In the genomic region with DNA sequence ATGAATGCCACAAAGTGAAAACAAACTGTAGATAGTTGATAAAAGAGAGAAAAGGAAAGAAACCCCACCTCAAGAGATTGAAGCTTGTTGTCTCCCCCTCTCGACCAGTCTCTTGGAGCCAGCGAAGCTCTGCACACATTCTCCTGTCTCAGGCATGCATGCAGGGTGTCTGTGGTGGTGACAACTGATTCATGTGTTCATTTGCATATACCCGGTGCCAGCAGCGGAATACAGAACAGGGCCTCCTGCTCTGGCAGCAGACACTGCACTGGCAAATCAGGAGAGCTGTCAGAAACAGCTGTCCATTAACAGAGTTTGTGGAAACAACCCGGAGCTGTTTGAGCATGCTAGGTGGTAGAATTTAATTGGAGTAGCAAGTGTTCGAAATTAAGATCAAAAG, we compare ENCODE assay signal across 11 mouse cellular contexts.
DNase-seq lines count a peak whose midpoint lies in the region; ATAC-seq and TF ChIP-seq lines count a peak whose summit lies in the region.
"Had no signal": no experiment of that assay in that cellular context is flagged by ENCODE, and none has a peak within 500 bp of the region (broad histone marks: within the 10 kb centered on the region; RNA-seq: fewer than 3 reads in every experiment).

No protein-coding gene starts in this region.

- DNase-seq in embryo, embryonic 11 days: peak; percentile 18
- DNase-seq in embryo, embryonic 10 days (ENCODE audit: low spot score): no peak
- peak; percentile 58 for DNase-seq in brain, adult 2 months (ENCODE audit: low read depth, low spot score)
- peak; percentile 30 for DNase-seq in limb, embryonic 10.5 days (ENCODE audit: low spot score)
- DNase-seq in thymus, postnatal 0 days (ENCODE audit: low spot score): no peak
- DNase-seq in spleen, postnatal 36 days (ENCODE audit: low spot score in 2 of 2): no peak
- DNase-seq: cerebellum, postnatal 36 days; heart, adult 18-20 months had no signal

- no peak overlapping the region for H3K9ac ChIP-seq in hindbrain, embryonic 15.5 days
- H3K9ac ChIP-seq in intestine, postnatal 0 days (ENCODE audit: low read depth, low read length): no peak overlapping the region
- H3K9ac ChIP-seq: limb, embryonic 13.5 days had no signal

- WGBS in hindbrain, embryonic 15.5 days: 18% methylated on average over 6 of the region's 6 CpGs
- WGBS in limb, embryonic 10.5 days: 51% methylated on average over 6 of the region's 6 CpGs
- 57% methylated on average over 6 of the region's 6 CpGs for WGBS in intestine, postnatal 0 days

- H3K27me3 ChIP-seq in hindbrain, embryonic 15.5 days: no peaks in the 10 kb centered on the region
- no peaks in the 10 kb centered on the region for H3K27me3 ChIP-seq in limb, embryonic 10.5 days (ENCODE audit: low read depth, poor library complexity, severe bottlenecking)
- H3K27me3 ChIP-seq in intestine, postnatal 0 days (replicated peaks; ENCODE audit: control insufficient read depth, insufficient read depth, low read length): no peaks in the 10 kb centered on the region
- H3K27me3 ChIP-seq: limb, embryonic 13.5 days had no signal

- no peaks in the 10 kb centered on the region for H3K9me3 ChIP-seq in hindbrain, embryonic 15.5 days
- no peaks in the 10 kb centered on the region for H3K9me3 ChIP-seq in limb, embryonic 10.5 days (replicated peaks)
- H3K9me3 ChIP-seq in intestine, postnatal 0 days (ENCODE audit: control insufficient read depth): no peaks in the 10 kb centered on the region
- H3K9me3 ChIP-seq: limb, embryonic 13.5 days had no signal

- no peak for TF ChIP-seq CTCF in intestine, postnatal 0 days (IDR thresholded peaks at IDR 0.05; ENCODE audit: low read depth)

- no peak overlapping the region for H3K27ac ChIP-seq in hindbrain, embryonic 15.5 days (replicated peaks)
- H3K27ac ChIP-seq in limb, embryonic 10.5 days: no peak overlapping the region
- H3K27ac ChIP-seq in intestine, postnatal 0 days (ENCODE audit: low read depth, low read length): no peak overlapping the region
- H3K27ac ChIP-seq: limb, embryonic 13.5 days had no signal

- H3K4me1 ChIP-seq in hindbrain, embryonic 15.5 days (replicated peaks): no peaks in the 10 kb centered on the region; the same call in 1 of the 2 replicates
- H3K4me1 ChIP-seq in limb, embryonic 10.5 days: peaks cover 7% of the 10 kb centered on the region; the same call in 1 of the 2 replicates
- no peaks in the 10 kb centered on the region for H3K4me1 ChIP-seq in intestine, postnatal 0 days (replicated peaks; ENCODE audit: control insufficient read depth, insufficient read depth, low read length)
- H3K4me1 ChIP-seq: limb, embryonic 13.5 days had no signal

- no peak overlapping the region for H3K4me2 ChIP-seq in hindbrain, embryonic 15.5 days
- H3K4me2 ChIP-seq in intestine, postnatal 0 days (replicated peaks; ENCODE audit: low read depth): no peak overlapping the region
- H3K4me2 ChIP-seq: limb, embryonic 13.5 days had no signal

- ATAC-seq in hindbrain, embryonic 15.5 days (ENCODE audit: low FRiP score, low read depth): peak; percentile 79
- no peak for ATAC-seq in intestine, postnatal 0 days

- H3K4me3 ChIP-seq in hindbrain, embryonic 15.5 days: no peak overlapping the region
- H3K4me3 ChIP-seq in limb, embryonic 10.5 days: no peak overlapping the region
- no peak overlapping the region for H3K4me3 ChIP-seq in intestine, postnatal 0 days (ENCODE audit: low read depth, low read length)
- H3K4me3 ChIP-seq: limb, embryonic 13.5 days had no signal

- H3K36me3 ChIP-seq in hindbrain, embryonic 15.5 days: no peaks in the 10 kb centered on the region
- no peaks in the 10 kb centered on the region for H3K36me3 ChIP-seq in limb, embryonic 10.5 days
- H3K36me3 ChIP-seq in intestine, postnatal 0 days (ENCODE audit: control insufficient read depth, insufficient read depth): no peaks in the 10 kb centered on the region
- H3K36me3 ChIP-seq: limb, embryonic 13.5 days had no signal

Comparison
In these comparisons a context has a peak if more than half of its experiments do, and no peak if none do; other contexts are left out.
1. DNase-seq: peak in embryo, embryonic 11 days (single experiment), brain, adult 2 months (single experiment) and limb, embryonic 10.5 days (single experiment); none in embryo, embryonic 10 days (single experiment), thymus, postnatal 0 days (single experiment) and spleen, postnatal 36 days (0 of 2).